Mouse (Mus musculus): ENCODE measurements at regions not wholly inside any gene's neighbourhood (a gene's known extent, or its start where the extent isn't known, plus 50 kb on each side); places are given as distances from the start of the nearest gene placed in this dataset.

DNA sequence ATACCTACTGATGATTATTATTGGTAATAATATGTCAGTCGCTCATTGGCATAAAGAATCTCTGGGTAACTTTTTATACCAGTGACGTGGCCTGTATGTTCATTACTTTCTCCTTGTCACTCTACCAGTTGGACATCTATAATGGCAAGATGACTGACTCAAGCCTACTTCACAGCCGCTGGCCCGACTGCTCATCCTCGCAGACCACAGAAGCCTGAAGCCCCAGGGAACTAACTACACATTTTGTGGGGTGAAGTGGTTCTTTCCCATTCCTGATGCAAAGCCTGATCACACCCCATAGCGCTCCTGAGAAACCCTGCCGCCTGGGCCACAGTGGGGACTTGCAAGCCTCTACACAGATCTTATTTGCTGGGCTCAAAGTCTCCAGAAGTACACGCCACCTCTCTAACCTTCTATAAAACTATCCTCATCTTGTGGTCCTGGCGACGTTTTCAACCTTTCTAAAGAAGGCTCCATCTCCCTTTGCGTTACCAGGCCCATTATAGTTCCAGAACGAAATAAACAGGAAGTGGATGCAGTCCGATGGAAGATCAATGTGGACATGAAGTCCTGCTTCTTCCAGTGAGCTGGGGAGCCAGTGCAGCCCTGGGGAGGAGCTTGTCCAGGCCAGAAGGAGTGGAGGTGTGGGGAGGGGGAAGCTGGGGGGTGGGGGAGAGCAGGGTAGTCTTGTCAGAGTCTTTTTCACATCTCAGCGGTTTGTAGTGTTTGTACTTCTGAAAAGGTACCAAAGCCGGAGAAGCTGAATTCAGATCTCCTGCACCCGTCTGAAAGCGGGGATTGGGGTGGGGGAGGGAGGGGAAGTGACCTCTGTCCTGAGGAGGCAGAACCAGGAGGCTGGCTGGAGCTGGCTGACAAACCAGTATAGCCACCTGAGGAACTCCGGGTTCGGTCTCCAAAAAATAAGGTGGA lies 84.9 kb downstream of the Irs2 start:
- no peaks in the 10 kb centered on the region for H3K9me3 ChIP-seq (replicated peaks; ENCODE audit: insufficient read depth, low read length)
- H3K79me2 ChIP-seq (ENCODE audit: control insufficient read depth, insufficient read depth, low read length, poor library complexity) = peaks cover 2% of the 10 kb centered on the region; the same call in 1 of the 2 replicates
- H3K4me1 ChIP-seq (ENCODE audit: control insufficient read depth in 1 of 2, insufficient read depth in 2 of 2, low read length in 2 of 2) = peaks cover 0 to 13% of the 10 kb centered on the region in 2 experiments; a peak in 3 of 4 replicates
- H3K9ac ChIP-seq (ENCODE audit: control insufficient read depth, low read depth, low read length, poor library complexity, severe bottlenecking) = peak overlapping the region; percentile 43
- peaks cover 0 to 10% of the 10 kb centered on the region in 2 experiments; a peak in 2 of 4 replicates for H3K36me3 ChIP-seq (ENCODE audit: control insufficient read depth in 1 of 2, insufficient read depth in 2 of 2, low read length in 2 of 2)
- H3K4me3 ChIP-seq (ENCODE audit: control insufficient read depth in 1 of 2, insufficient read depth in 1 of 2, low read depth in 2 of 2, low read length in 2 of 2) = peak overlapping the region; percentile 17 to 27; a peak in 3 of 4 replicates
- DNase-seq (ENCODE audit: low read depth, low spot score) = peak; percentile 28
- peak overlapping the region; percentile 82 for H3K27ac ChIP-seq (ENCODE audit: control insufficient read depth, low read depth, low read length)
- H3K27me3 ChIP-seq (ENCODE audit: control insufficient read depth in 1 of 2, insufficient read depth in 2 of 2, low read length in 2 of 2) = no peaks in the 10 kb centered on the region; a peak in 1 of 4 replicates
- TF ChIP-seq SMC3 (IDR thresholded peaks at IDR 0.05; ENCODE audit: low read depth, low read length) = no peak
- no peak for TF ChIP-seq E2F4 (IDR thresholded peaks at IDR 0.05; ENCODE audit: borderline replicate concordance, low read depth, low read length)
- no peak for TF ChIP-seq MYB (IDR thresholded peaks at IDR 0.05; ENCODE audit: low read depth, low read length)
- TF ChIP-seq TBP (IDR thresholded peaks at IDR 0.05; ENCODE audit: low read depth, low read length) = no peak
- no peak for TF ChIP-seq POLR2AphosphoS5 (IDR thresholded peaks at IDR 0.05; ENCODE audit: borderline replicate concordance, low read depth, low read length)
- no peak for TF ChIP-seq JUND (IDR thresholded peaks at IDR 0.05; ENCODE audit: low read depth, low read length)
- no peak for TF ChIP-seq ZC3H11A (IDR thresholded peaks at IDR 0.05; ENCODE audit: low read depth, low read length)
- TF ChIP-seq USF1 (IDR thresholded peaks at IDR 0.05; ENCODE audit: low read depth, low read length) = no peak
- TF ChIP-seq EP300 (IDR thresholded peaks at IDR 0.05; ENCODE audit: low read depth in 1 of 2, low read length in 2 of 2) = no peak
- TF ChIP-seq KAT2A (conservative IDR thresholded peaks at IDR 0.05; ENCODE audit: low read depth, low read length) = no peak
- no peak for TF ChIP-seq GATA1 (IDR thresholded peaks at IDR 0.05; ENCODE audit: low read depth, low read length)

DNA sequence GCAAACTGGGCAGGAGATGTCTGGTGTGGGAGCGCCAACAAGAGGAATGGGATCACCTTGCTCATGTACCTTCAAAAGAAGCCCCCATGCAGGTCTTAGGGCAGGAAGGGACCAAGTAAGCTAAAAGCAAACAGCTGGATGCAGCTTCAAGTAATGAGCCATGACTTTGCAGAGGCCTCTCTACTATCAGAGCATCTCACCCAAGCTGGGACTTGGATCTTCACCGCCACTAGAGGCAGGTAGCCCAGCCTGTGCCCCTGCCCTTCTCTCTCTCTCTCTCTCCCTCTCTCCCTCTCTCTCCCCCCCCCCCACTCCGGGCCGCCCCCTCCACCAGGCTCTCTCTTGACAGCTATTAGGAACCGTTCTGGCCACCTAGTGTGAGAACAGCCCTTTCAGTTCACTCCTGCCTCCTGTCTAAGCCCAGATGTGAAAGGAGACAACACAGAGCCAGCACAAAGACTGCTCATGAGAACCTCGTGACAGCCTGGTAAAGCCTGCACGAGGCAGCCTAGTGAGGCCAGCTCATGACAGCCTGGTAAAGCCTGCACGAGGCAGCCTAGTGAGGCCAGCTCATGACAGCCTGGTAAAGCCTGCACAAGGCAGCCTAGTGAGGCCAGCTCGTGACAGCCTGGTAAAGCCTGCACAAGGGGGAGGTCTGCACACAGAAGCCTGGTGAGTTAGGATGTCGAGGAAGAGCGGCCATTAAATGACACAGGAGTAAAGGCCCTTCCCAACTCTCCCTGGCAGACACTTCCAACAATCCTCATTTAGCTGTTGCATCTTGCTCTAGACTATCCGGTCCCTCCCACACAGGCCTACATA lies 85.8 kb downstream of the Irs2 start:
- DNase-seq (ENCODE audit: low read depth, low spot score) = peak; percentile 17

More for the DNA sequence above, 85.8 kb downstream of the Irs2 start:
- TF ChIP-seq EP300 (IDR thresholded peaks at IDR 0.05; ENCODE audit: low read depth in 1 of 2, low read length in 2 of 2) = no peak
- no peak overlapping the region for H3K4me3 ChIP-seq (ENCODE audit: control insufficient read depth in 1 of 2, insufficient read depth in 1 of 2, low read depth in 2 of 2, low read length in 2 of 2)
- peaks cover 2% of the 10 kb centered on the region; the same call in 1 of the 2 replicates for H3K79me2 ChIP-seq (ENCODE audit: control insufficient read depth, insufficient read depth, low read length, poor library complexity)
- peaks cover 0 to 10% of the 10 kb centered on the region in 2 experiments; a peak in 2 of 4 replicates for H3K36me3 ChIP-seq (ENCODE audit: control insufficient read depth in 1 of 2, insufficient read depth in 2 of 2, low read length in 2 of 2)
- no peaks in the 10 kb centered on the region; a peak in 1 of 4 replicates for H3K27me3 ChIP-seq (ENCODE audit: control insufficient read depth in 1 of 2, insufficient read depth in 2 of 2, low read length in 2 of 2)
- H3K9ac ChIP-seq (ENCODE audit: control insufficient read depth, low read depth, low read length, poor library complexity, severe bottlenecking) = no peak overlapping the region
- H3K4me1 ChIP-seq (ENCODE audit: control insufficient read depth in 1 of 2, insufficient read depth in 2 of 2, low read length in 2 of 2) = peaks cover 0 to 11% of the 10 kb centered on the region in 2 experiments; a peak in 3 of 4 replicates
- H3K9me3 ChIP-seq (replicated peaks; ENCODE audit: insufficient read depth, low read length) = no peaks in the 10 kb centered on the region
- no peak overlapping the region for H3K27ac ChIP-seq (ENCODE audit: control insufficient read depth, low read depth, low read length)
